Mouse (Mus musculus) E14TG2a.4 (cell line): ENCODE measurements around the gene App.

ENCODE experiments used
- CTCF ChIP-seq: conservative IDR thresholded peaks from 2 replicates; pipeline ENCODE4 v1.5.1; 2014; ENCODE audit warnings: low read length
- NANOG ChIP-seq: IDR thresholded peaks from 2 replicates; pipeline ENCODE4 v1.6.1; 2014; ENCODE audit warnings: borderline replicate concordance, low read length, mixed read lengths
- POU5F1 ChIP-seq: IDR thresholded peaks from 2 replicates; pipeline ENCODE4 v1.6.1; 2014; ENCODE audit warnings: low read length, borderline replicate concordance

- TF ChIP-seq CTCF (no peak), NANOG (no peak), POU5F1 (no peak)
Observed at GRCm38 (mm10) chr16:84969026-84969425, 204.5 kb downstream of the App start.
